Mouse (Mus musculus) neural tube, embryonic 14.5 days (tissue): ENCODE data around the gene Slc16a4. TPM values are rescaled to one million over a fixed set of nuclear protein-coding genes. Genes with fewer than 3 reads are reported as not detected.

Experiments
- ATAC-seq: fragments of 200-750 bp; cut with Nextera tagmentation; 2 replicates; pipeline ENCODE4 v1.8.0; 2017; ENCODE audit warnings: low read depth, mild to moderate bottlenecking, moderate TSS enrichment, moderate library complexity
- H3K27ac ChIP-seq: fragments of 300-500 bp; sonication (generic); 2 replicates; pipeline ENCODE4 v1.5.1; 2014; ENCODE audit warnings: low read depth, mild to moderate bottlenecking, control low read depth, low read length, moderate library complexity, mixed read lengths
- H3K27me3 ChIP-seq: fragments of 300-500 bp; sonication (generic); 2 replicates; pipeline ENCODE4 v1.6.1; 2014; ENCODE audit warnings: low read length; ENCODE audit not compliant: control insufficient read depth, insufficient read depth
- H3K36me3 ChIP-seq: fragments of 300-500 bp; sonication (generic); 2 replicates; pipeline ENCODE4 v1.6.1; 2014; ENCODE audit warnings: low read length, mixed read lengths; ENCODE audit not compliant: control insufficient read depth, insufficient read depth
- H3K4me1 ChIP-seq: fragments of 300-500 bp; sonication (generic); 2 replicates; pipeline ENCODE4 v1.6.1; 2014; ENCODE audit warnings: low read length; ENCODE audit not compliant: control insufficient read depth, insufficient read depth
- H3K4me2 ChIP-seq: fragments of 300-500 bp; sonication (generic); 2 replicates; pipeline ENCODE4 v1.6.1; 2014; ENCODE audit warnings: mild to moderate bottlenecking, low read depth, low read length, control low read depth
- H3K4me3 ChIP-seq: fragments of 300-500 bp; sonication (generic); 2 replicates; pipeline ENCODE4 v1.5.1; 2014; ENCODE audit warnings: low read depth, low read length, control low read depth, mixed read lengths
- H3K9ac ChIP-seq: fragments of 300-500 bp; sonication (generic); replicated peaks from 2 replicates; pipeline ENCODE4 v1.6.1; 2014; ENCODE audit warnings: low read depth, mild to moderate bottlenecking, control low read depth, low read length, mixed read lengths
- H3K9me3 ChIP-seq: fragments of 300-500 bp; sonication (generic); 2 replicates; pipeline ENCODE4 v1.6.1; 2016; ENCODE audit warnings: low read length; ENCODE audit not compliant: control insufficient read depth
- WGBS: fragments of 180-500 bp; shearing (Covaris S2); extraction: QIAGEN DNeasy Blood & Tissue Kit; methylation state at CpG from one replicate; pipeline ENCODE4 v1.1.7; 2014; 5-methylcytosine and 5-hydroxymethylcytosine counted together
- polyA plus RNA-seq: library from polyadenylated mRNA; unstranded; fragments of >200 nt; fragmentation: Nextera tagmentation; extraction: Ambion mirVana; gene quantifications from 2 replicates; pipeline ENCODE4 v1.2.1, GENCODE M21; 2014

The Slc16a4 gene
- polyA plus RNA-seq, 1 experiment from 2014 or later = 2.6 TPM

DNA sequence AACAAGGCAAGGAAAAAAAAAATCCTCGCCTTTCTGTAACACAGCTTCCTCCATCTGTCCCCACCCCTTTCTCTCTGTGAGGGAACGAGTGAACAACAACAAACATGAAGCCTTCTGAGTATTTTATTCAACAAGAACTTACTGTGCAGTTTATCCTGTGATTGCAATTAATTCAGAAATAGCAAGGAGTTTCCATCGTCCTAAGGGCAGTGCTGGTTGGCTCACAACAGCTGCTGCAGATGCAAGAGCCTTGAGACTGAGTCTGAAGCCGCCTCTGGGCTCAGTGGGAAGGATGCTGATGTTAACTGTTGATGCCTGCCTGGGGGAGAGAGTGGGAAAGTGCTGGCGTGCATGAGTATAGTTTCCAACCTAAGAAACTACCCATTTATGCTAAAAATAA lies 33.1 kb upstream of the Slc16a4 start:
- 47% methylated on average over 5 of the region's 5 CpGs for WGBS
- no peaks in the 10 kb centered on the region for H3K36me3 ChIP-seq
- no peak overlapping the region for H3K9ac ChIP-seq
- H3K9me3 ChIP-seq = no peaks in the 10 kb centered on the region
- H3K4me1 ChIP-seq = peaks cover 20% of the 10 kb centered on the region; the same call in 1 of the 2 replicates
- no peak overlapping the region for H3K4me3 ChIP-seq
- no peaks in the 10 kb centered on the region for H3K27me3 ChIP-seq
- no peak for ATAC-seq
- H3K27ac ChIP-seq = no peak overlapping the region
- no peak overlapping the region for H3K4me2 ChIP-seq

DNA sequence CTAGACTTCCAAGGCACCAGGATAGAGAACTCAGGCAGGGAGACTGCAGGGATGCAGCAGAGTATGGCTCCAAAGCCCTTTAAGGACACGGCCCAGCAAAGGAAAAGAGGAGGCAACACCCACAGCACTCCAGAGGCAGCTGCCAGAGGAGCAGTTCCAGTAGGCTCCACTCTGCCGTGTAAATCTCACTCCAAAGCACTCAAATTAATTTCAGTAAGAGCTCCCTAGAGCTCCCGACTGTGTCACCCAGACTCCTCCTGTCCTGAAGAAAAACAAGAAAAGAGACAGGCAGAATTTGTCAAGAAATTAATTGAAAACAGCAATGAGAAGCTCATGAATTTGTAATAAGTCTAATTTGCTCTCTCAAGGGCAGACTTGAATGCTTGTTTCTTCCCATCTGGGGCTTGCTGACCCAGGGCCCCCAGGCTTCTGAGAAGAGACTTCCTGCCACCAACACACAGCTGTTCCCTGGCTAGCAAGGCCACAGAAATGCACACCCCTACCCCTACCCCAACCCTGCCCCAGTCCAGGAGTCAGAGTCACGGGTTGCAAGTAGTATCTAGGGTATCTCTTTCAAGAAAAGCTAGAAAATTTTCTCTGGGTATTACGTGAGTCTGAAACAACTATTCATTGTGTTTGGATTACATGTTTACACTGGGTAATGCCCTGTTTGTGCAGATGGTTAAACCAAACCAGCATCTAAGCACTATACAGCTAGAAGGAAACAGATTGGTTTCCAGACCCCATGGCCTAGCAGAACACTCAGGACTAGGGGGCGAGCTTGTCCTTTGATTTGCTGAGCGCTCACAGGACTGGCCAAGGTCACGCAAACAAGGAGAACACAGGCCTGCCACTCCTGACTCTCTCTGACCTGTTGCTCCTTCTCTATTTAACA lies 29.8 kb upstream of the Slc16a4 start:
- H3K4me1 ChIP-seq = peaks cover 20% of the 10 kb centered on the region; the same call in 1 of the 2 replicates
- H3K4me2 ChIP-seq = no peak overlapping the region
- WGBS = 27% methylated on average over 8 of the region's 8 CpGs
- no peak overlapping the region for H3K4me3 ChIP-seq
- no peaks in the 10 kb centered on the region for H3K27me3 ChIP-seq
- ATAC-seq = peak; percentile 54; the same call in 1 of the 2 replicates
- no peak overlapping the region for H3K9ac ChIP-seq
- H3K36me3 ChIP-seq = no peaks in the 10 kb centered on the region
- no peaks in the 10 kb centered on the region for H3K9me3 ChIP-seq
- peak overlapping the region; percentile 53; the same call in 1 of the 2 replicates for H3K27ac ChIP-seq

DNA sequence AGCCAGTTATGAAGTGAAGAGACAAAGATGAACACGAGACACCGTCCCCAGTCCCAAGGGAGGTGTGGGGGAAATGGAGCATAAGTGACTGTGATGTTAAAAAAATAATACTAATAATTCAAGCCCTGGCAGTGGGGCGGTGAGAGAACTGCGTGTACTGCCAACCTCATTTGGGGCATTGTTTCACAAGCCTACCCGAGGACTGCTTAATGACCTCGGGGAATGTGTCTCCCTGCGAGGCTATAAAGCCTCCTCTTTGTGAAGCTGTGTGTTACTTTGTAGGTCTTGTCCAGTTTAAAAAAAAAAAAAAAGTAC lies 29.2 kb upstream of the Slc16a4 start:
- Histone ChIP-seq H3K9me3 (no peaks in the 10 kb centered on the region), H3K4me1 (peaks cover 17% of the 10 kb centered on the region; the same call in 1 of the 2 replicates), H3K27me3 (no peaks in the 10 kb centered on the region), H3K36me3 (no peaks in the 10 kb centered on the region), H3K27ac (no peak overlapping the region), H3K9ac (no peak overlapping the region), H3K4me2 (no peak overlapping the region), H3K4me3 (no peak overlapping the region)
- WGBS = 7% methylated on average over 7 of the region's 7 CpGs
- peak; percentile 42; the same call in 1 of the 2 replicates for ATAC-seq

DNA sequence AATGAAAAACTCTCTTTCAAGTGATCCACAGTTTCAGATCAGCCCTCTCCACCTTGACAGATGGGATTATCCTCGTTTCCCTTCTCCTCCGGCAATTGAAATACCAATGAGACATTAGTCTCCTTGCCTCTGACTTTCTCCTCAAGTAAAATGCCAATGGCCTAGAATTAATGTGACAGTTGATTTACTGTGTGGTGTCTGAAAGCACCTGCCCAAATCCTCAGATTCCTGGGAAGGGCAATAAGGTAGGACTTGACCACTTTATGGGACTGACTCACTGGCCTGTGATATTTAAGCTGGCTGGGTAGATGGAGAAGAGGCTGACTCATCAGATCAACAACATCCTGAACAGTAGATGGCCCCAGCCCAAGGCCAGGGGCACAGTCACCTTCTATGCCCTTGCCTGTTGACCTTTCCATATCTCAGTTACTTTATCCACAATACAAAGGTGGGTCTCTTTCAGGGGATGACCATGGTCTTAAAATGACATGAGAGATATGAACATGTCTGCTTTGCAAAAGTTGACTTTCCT lies 24.1 kb upstream of the Slc16a4 start:
- H3K4me2 ChIP-seq = no peak overlapping the region
- no peak for ATAC-seq
- no peaks in the 10 kb centered on the region for H3K9me3 ChIP-seq
- H3K4me3 ChIP-seq = no peak overlapping the region
- H3K9ac ChIP-seq = no peak overlapping the region
- H3K27ac ChIP-seq = no peak overlapping the region
- no peaks in the 10 kb centered on the region for H3K27me3 ChIP-seq
- H3K36me3 ChIP-seq = no peaks in the 10 kb centered on the region
- peaks cover under 1% of the 10 kb centered on the region; the same call in 1 of the 2 replicates for H3K4me1 ChIP-seq
- WGBS = 67% methylated on average over 2 of the region's 2 CpGs

DNA sequence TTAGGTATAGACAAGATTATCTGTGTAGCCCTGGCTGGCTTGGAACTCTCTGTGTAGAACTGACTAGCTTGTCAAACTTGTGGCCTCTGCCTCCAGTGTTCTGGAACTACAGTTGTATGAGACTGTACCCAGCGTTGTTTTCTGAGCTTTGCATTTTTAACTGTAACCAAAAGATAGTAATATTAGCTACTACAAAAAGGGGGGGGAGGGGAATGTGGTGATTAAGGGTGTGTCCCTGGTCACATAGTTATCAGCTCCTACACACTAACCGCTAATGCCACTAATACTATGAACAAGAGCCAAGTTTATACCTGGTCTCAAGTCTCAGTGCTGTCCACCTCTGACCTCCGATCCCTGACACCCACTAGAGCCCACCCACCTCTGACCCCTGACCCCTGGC lies 18.6 kb upstream of the Slc16a4 start:
- Histone ChIP-seq H3K27me3 (no peaks in the 10 kb centered on the region), H3K4me2 (no peak overlapping the region), H3K4me3 (no peak overlapping the region), H3K9ac (no peak overlapping the region), H3K27ac (no peak overlapping the region), H3K9me3 (no peaks in the 10 kb centered on the region), H3K36me3 (no peaks in the 10 kb centered on the region), H3K4me1 (no peaks in the 10 kb centered on the region)
- WGBS = 99% methylated on average over 3 of the region's 3 CpGs
- ATAC-seq = no peak

DNA sequence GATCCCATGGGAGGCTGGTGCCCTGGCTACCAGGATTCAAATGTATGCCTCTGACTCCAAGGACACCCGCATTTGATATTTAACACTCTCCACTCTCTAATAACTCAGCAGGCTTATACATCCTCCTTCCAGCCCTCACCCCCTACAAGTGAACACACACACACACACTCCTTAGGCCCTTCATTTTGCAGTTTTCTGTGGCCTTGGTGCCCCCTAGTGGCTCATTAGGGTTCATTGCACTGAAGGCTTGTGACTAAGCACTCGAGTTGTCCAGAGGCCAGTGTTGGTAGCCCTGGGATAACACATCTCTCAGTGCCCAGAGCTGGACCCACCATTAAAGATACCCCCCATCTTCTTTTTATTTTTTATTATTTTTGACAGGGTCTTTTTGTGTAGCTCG lies 17.2 kb upstream of the Slc16a4 start:
- peak; percentile 81; the same call in 1 of the 2 replicates for ATAC-seq
- Histone ChIP-seq H3K27ac (no peak overlapping the region), H3K9me3 (no peaks in the 10 kb centered on the region), H3K9ac (no peak overlapping the region), H3K4me1 (0 out of 2 replicates have a peak, but pooled peaks cover 2% of the 10 kb centered on the region), H3K27me3 (no peaks in the 10 kb centered on the region), H3K36me3 (no peaks in the 10 kb centered on the region), H3K4me2 (no peak overlapping the region), H3K4me3 (no peak overlapping the region)
- 18% methylated on average over 3 of the region's 3 CpGs for WGBS

DNA sequence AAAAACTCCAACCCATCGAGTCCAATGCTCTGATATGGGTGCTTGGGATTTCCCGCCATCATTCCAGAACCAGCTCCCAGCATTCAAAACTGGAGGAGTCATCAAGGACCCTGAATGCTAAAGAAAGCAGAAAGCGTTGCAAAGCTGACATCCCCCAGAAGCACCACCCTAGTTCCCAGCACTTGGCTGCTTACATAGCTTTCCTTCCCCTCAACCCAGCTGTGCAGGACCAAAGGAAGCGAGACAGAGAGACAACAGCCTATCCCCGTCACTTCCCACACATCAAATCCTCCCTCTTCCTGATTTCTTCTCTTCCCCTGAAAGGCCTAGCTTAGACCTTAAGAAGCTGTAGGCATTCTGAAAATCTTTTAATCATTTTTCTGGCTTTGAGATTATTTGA lies 15.7 kb upstream of the Slc16a4 start:
- Histone ChIP-seq H3K27me3 (no peaks in the 10 kb centered on the region), H3K9ac (no peak overlapping the region), H3K9me3 (no peaks in the 10 kb centered on the region), H3K4me2 (no peak overlapping the region), H3K4me1 (peaks cover 4% of the 10 kb centered on the region; the same call in 1 of the 2 replicates), H3K27ac (no peak overlapping the region), H3K36me3 (no peaks in the 10 kb centered on the region), H3K4me3 (no peak overlapping the region)
- WGBS = 67% methylated on average over 5 of the region's 5 CpGs
- no peak for ATAC-seq

DNA sequence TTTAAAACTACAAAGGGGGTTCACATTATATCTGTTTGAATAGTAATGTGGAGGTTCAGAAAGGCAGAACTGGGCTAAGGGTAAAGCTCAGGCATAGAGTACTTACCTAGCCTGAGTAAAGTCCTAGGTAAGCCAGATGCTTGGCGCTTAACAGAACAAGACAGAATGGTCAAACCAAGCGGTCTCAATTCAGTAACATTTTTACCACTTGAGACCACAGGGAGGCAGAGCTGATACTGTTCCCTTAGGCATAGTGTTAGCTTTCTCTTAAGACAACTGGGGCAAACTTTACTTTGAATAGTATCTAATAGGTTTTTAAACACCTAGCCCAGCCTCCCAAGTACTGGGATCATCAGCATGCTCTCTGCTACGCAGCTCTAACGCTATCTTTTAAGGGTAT lies 15.0 kb upstream of the Slc16a4 start:
- no peak for ATAC-seq
- Histone ChIP-seq H3K9ac (no peak overlapping the region), H3K4me1 (peaks cover 4% of the 10 kb centered on the region; the same call in 1 of the 2 replicates), H3K27me3 (no peaks in the 10 kb centered on the region), H3K4me3 (no peak overlapping the region), H3K9me3 (no peaks in the 10 kb centered on the region), H3K4me2 (no peak overlapping the region), H3K36me3 (no peaks in the 10 kb centered on the region), H3K27ac (no peak overlapping the region)
- 62% methylated on average over 4 of the region's 4 CpGs for WGBS

DNA sequence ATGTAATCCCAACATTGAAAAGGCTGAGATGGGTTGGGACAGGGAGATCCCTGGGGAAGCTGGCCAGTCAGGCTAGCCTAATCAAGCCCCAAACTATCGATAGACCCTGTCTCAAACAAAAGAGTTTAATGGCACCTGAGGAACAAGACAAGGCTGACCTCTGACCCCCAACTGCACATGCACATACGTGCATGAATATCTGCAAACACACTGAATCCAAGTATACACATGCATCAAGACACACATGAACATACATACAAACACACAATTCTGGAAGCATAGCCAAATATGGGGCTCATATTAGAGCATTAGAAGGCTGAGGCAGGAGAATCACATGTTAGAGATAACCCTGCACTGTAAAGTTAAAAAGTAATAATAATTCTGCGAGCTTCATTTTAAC lies 14.4 kb upstream of the Slc16a4 start:
- WGBS = 84% methylated on average over 3 of the region's 3 CpGs
- no peaks in the 10 kb centered on the region for H3K9me3 ChIP-seq
- no peak for ATAC-seq
- H3K4me2 ChIP-seq = no peak overlapping the region
- H3K27me3 ChIP-seq = no peaks in the 10 kb centered on the region
- H3K9ac ChIP-seq = no peak overlapping the region
- no peak overlapping the region for H3K27ac ChIP-seq
- peaks cover 4% of the 10 kb centered on the region; the same call in 1 of the 2 replicates for H3K4me1 ChIP-seq
- no peak overlapping the region for H3K4me3 ChIP-seq
- H3K36me3 ChIP-seq = no peaks in the 10 kb centered on the region
